Mouse (Mus musculus): ENCODE data around the gene Sag. TPM values are rescaled to one million over a fixed set of nuclear protein-coding genes. Genes with fewer than 3 reads are reported as not detected.

Gene Sag
- polyA plus RNA-seq, 1 experiment from 2014 or later = 1.1 TPM

DNA sequence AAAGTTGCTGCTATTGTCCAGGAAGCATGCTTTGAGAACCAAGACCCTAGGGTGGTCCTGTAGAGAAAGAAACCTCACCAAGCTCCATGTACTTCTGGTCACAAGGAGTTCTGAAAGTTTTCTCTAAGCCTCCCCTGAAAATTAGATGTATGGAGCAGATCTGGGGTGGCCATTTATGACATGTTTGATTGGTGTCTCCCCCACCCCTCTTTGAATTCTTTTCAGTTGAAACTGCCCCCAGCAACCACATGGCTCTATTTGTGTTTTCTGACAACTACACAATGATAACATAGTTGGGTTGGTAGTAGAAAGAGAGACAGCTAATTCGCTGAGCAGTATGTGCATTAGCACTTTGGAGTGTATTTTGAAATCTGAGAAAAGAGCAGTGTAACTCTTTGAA is 52.0 kb downstream of the Sag start:
- Histone ChIP-seq H3K4me3 (ENCODE audit: low read length) (no peak overlapping the region), H3K27ac (ENCODE audit: low read length) (no peak overlapping the region), H3K9me3 (ENCODE audit: control insufficient read depth, low read length) (no peaks in the 10 kb centered on the region), H3K9ac (ENCODE audit: low read length) (no peak overlapping the region), H3K4me1 (replicated peaks; ENCODE audit: control insufficient read depth, insufficient read depth, low read length) (peaks cover 35% of the 10 kb centered on the region), H3K27me3 (ENCODE audit: control insufficient read depth, insufficient read depth, low read depth, low read length) (no peaks in the 10 kb centered on the region), H3K36me3 (ENCODE audit: control insufficient read depth, insufficient read depth, low read length) (no peaks in the 10 kb centered on the region), H3K4me2 (ENCODE audit: low read depth, low read length) (no peak overlapping the region; the same call in 1 of the 2 replicates)
- ATAC-seq (ENCODE audit: low read depth) = no peak
- 76% methylated on average over 1 of the region's 1 CpGs for WGBS

DNA sequence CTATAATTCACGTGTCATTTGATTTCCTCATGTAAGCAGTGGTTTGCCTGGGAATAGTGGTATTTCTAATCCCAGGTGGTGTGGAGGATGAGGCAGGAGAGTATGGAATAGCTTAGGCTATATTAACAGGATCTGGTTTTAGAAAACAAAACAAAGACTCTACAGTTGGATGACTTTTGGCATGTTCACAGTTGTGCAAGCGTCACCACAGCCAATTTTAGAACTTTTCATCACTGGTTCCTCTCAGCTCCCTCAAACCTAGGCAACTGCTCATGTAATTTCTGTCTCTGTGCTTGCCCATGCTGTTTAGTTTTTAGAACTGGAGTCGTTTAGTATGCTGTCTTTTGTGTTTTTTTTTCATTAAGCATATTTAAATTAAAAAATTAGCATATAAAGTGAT is 53.3 kb downstream of the Sag start:
- no peaks in the 10 kb centered on the region for H3K27me3 ChIP-seq (ENCODE audit: control insufficient read depth, insufficient read depth, low read depth, low read length)
- no peaks in the 10 kb centered on the region for H3K36me3 ChIP-seq (ENCODE audit: control insufficient read depth, insufficient read depth, low read length)
- no peaks in the 10 kb centered on the region for H3K9me3 ChIP-seq (ENCODE audit: control insufficient read depth, low read length)
- 79% methylated on average over 3 of the region's 3 CpGs for whole genome bisulfite sequencing
- ATAC-seq (ENCODE audit: low read depth) = no peak
- H3K4me1 ChIP-seq (replicated peaks; ENCODE audit: control insufficient read depth, insufficient read depth, low read length) = peaks cover 35% of the 10 kb centered on the region
- H3K9ac ChIP-seq (ENCODE audit: low read length) = no peak overlapping the region
- no peak overlapping the region for H3K4me3 ChIP-seq (ENCODE audit: low read length)
- no peak overlapping the region for H3K4me2 ChIP-seq (ENCODE audit: low read depth, low read length)
- no peak overlapping the region for H3K27ac ChIP-seq (ENCODE audit: low read length)

DNA sequence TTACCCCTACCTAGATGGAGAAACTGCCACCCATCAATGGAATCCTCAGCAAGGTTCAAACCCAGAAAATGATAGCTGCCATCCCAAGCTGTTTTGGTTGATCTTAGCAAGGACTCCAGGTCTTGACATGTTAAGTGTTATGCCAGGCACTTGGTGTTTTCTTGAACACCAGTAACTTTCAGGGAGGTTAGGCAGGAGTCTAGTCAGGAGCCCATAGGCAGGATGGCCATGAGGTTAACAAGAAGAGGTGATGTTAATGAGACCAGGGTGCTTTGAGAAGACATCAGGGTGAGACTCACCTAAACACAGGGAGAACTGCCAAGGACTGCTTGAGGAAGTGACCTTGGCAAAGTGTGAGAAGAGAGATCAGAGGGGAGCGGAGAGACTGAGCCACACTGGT is 54.6 kb downstream of the Sag start:
- WGBS = 80% methylated on average over 1 of the region's 1 CpGs
- Histone ChIP-seq H3K36me3 (ENCODE audit: control insufficient read depth, insufficient read depth, low read length) (no peaks in the 10 kb centered on the region), H3K27ac (ENCODE audit: low read length) (no peak overlapping the region), H3K4me2 (ENCODE audit: low read depth, low read length) (no peak overlapping the region), H3K27me3 (ENCODE audit: control insufficient read depth, insufficient read depth, low read depth, low read length) (no peaks in the 10 kb centered on the region), H3K9ac (ENCODE audit: low read length) (0 out of 2 replicates have a peak overlapping the region, but pooled peaks have one; percentile 11), H3K9me3 (ENCODE audit: control insufficient read depth, low read length) (no peaks in the 10 kb centered on the region), H3K4me3 (ENCODE audit: low read length) (no peak overlapping the region), H3K4me1 (replicated peaks; ENCODE audit: control insufficient read depth, insufficient read depth, low read length) (peaks cover 32% of the 10 kb centered on the region)
- no peak for ATAC-seq (ENCODE audit: low read depth)

DNA sequence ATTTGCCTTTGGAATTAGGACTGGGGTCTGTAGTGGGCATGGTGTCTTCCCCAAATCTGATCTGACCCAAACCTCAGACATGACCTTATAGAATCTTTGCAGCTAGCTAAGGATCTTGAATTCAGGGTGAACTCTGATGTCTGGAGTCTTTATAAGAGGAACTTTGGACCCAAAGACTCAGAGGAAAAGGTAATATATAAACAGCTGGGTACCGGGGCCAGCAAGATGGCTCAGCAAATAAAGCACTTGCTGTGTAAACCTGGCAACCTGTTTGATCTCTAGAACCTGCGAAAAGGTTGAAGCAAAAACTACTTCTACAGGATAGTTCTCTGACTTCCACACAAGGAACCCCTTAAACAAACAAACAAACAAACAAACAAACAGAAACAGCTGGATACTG is 55.0 kb downstream of the Sag start:
- Histone ChIP-seq H3K27me3 (ENCODE audit: control insufficient read depth, insufficient read depth, low read depth, low read length) (no peaks in the 10 kb centered on the region), H3K9ac (ENCODE audit: low read length) (0 out of 2 replicates have a peak overlapping the region, but pooled peaks have one; percentile 11), H3K27ac (ENCODE audit: low read length) (no peak overlapping the region), H3K4me3 (ENCODE audit: low read length) (no peak overlapping the region), H3K36me3 (ENCODE audit: control insufficient read depth, insufficient read depth, low read length) (no peaks in the 10 kb centered on the region), H3K9me3 (ENCODE audit: control insufficient read depth, low read length) (no peaks in the 10 kb centered on the region), H3K4me1 (replicated peaks; ENCODE audit: control insufficient read depth, insufficient read depth, low read length) (peaks cover 32% of the 10 kb centered on the region), H3K4me2 (ENCODE audit: low read depth, low read length) (no peak overlapping the region)
- 76% methylated on average over 2 of the region's 2 CpGs for WGBS
- ATAC-seq (ENCODE audit: low read depth) = no peak

DNA sequence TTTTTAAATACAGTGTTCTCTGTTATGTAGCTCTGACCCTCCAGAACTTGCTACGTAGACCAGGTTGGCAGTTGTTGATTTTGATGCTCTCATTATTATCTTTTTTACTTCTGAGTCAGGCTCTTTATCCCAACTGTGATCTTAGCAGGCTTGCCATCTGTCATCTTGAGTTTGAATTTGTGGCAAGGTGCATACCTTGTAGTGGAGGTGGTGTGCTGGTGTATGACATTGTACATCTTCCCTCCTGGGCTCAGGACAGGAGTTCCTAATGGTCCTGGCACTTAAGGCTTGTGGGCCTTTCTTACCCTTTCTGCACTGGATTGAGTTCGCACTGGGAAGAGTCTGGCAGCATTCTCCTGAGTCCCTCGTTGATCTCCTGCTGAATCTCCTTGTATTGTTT is 60.1 kb downstream of the Sag start:
- no peaks in the 10 kb centered on the region for H3K9me3 ChIP-seq (ENCODE audit: control insufficient read depth, low read length)
- no peaks in the 10 kb centered on the region for H3K27me3 ChIP-seq (ENCODE audit: control insufficient read depth, insufficient read depth, low read depth, low read length)
- H3K9ac ChIP-seq (ENCODE audit: low read length) = no peak overlapping the region
- no peak for ATAC-seq (ENCODE audit: low read depth)
- H3K27ac ChIP-seq (ENCODE audit: low read length) = no peak overlapping the region
- H3K4me2 ChIP-seq (ENCODE audit: low read depth, low read length) = no peak overlapping the region
- H3K36me3 ChIP-seq (ENCODE audit: control insufficient read depth, insufficient read depth, low read length) = no peaks in the 10 kb centered on the region
- H3K4me3 ChIP-seq (ENCODE audit: low read length) = no peak overlapping the region
- peaks cover 5% of the 10 kb centered on the region; the same call in 1 of the 2 replicates for H3K4me1 ChIP-seq (replicated peaks; ENCODE audit: control insufficient read depth, insufficient read depth, low read length)
- 64% methylated on average over 3 of the region's 3 CpGs for WGBS

DNA sequence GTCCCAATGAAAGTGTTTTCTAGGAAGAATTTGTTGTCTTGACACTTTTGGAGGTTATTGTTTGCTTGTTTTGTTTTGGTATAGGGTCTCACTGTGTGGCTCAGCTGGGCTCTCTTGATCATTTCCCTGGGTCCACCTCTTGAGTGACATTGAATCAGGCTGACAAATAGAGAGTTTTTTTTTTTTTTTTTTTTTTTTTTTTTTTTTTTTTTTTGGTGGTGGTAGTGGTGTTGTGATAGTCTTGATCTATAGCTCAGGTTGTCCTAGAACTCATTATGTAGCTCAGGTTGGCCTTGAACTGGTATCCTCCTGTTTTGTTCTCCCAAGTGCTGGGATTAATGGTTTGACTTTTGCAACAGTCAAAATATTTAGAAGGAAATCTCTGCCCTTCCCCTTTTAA is 61.4 kb downstream of the Sag start:
- Histone ChIP-seq H3K4me1 (replicated peaks; ENCODE audit: control insufficient read depth, insufficient read depth, low read length) (no peaks in the 10 kb centered on the region; the same call in 1 of the 2 replicates), H3K36me3 (ENCODE audit: control insufficient read depth, insufficient read depth, low read length) (no peaks in the 10 kb centered on the region), H3K27me3 (ENCODE audit: control insufficient read depth, insufficient read depth, low read depth, low read length) (no peaks in the 10 kb centered on the region), H3K9ac (ENCODE audit: low read length) (no peak overlapping the region), H3K4me3 (ENCODE audit: low read length) (no peak overlapping the region), H3K27ac (ENCODE audit: low read length) (no peak overlapping the region), H3K4me2 (ENCODE audit: low read depth, low read length) (no peak overlapping the region), H3K9me3 (ENCODE audit: control insufficient read depth, low read length) (no peaks in the 10 kb centered on the region)
- ATAC-seq (ENCODE audit: low read depth) = no peak

DNA sequence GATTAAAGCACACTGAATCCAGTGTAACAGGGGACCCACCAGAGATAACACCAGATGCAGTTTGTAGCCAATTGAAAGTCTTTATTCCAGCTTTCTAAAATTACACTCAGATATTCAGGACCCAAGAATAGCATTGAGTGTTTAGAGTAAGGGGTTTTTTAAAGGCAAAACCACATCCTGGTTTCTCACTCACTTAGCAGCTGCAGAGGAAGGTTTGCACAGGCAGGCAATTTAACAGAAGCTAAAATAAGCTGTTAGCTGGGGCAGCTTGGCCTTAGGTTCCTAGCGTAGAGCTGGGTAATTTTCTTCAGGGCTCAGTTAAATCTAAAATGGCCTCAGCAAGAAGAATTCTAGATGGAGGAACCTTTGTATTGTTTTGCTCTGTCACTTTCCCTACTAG is 63.2 kb downstream of the Sag start:
- no peaks in the 10 kb centered on the region for H3K36me3 ChIP-seq (ENCODE audit: control insufficient read depth, insufficient read depth, low read length)
- H3K4me1 ChIP-seq (replicated peaks; ENCODE audit: control insufficient read depth, insufficient read depth, low read length) = peaks cover 10% of the 10 kb centered on the region
- H3K27ac ChIP-seq (ENCODE audit: low read length) = no peak overlapping the region
- H3K27me3 ChIP-seq (ENCODE audit: control insufficient read depth, insufficient read depth, low read depth, low read length) = no peaks in the 10 kb centered on the region
- 87% methylated on average over 1 of the region's 1 CpGs for WGBS
- H3K9ac ChIP-seq (ENCODE audit: low read length) = no peak overlapping the region
- H3K4me2 ChIP-seq (ENCODE audit: low read depth, low read length) = no peak overlapping the region
- no peak overlapping the region for H3K4me3 ChIP-seq (ENCODE audit: low read length)
- ATAC-seq (ENCODE audit: low read depth) = no peak
- no peaks in the 10 kb centered on the region for H3K9me3 ChIP-seq (ENCODE audit: control insufficient read depth, low read length)

DNA sequence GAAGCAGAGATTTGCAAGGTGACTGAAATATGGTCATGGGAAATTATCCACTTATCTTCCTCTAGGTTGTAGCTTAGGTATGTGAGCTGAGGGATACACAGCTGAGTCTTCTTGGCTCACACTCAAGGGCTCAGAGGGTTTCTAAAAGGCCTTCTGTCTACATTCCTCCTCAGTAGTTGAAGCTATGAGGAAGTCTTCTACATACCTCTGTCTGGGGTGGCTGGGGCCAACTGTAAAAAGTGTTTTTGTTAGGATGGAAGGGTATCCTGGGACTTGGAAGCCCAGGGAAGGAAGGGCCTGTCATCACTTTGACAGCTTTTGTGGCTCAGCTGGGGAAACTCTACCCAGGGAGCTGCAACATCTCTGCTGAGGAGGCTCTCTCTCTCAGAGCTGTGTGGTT is 68.1 kb downstream of the Sag start:
- ATAC-seq (ENCODE audit: low read depth) = peak; percentile 55; the same call in 1 of the 2 replicates
- no peak overlapping the region for H3K4me2 ChIP-seq (ENCODE audit: low read depth, low read length)
- no peak overlapping the region for H3K4me3 ChIP-seq (ENCODE audit: low read length)
- H3K9me3 ChIP-seq (ENCODE audit: control insufficient read depth, low read length) = no peaks in the 10 kb centered on the region
- 0 out of 2 replicates have a peak overlapping the region, but pooled peaks have one; percentile 13 for H3K27ac ChIP-seq (ENCODE audit: low read length)
- no peak overlapping the region for H3K9ac ChIP-seq (ENCODE audit: low read length)
- no peaks in the 10 kb centered on the region for H3K27me3 ChIP-seq (ENCODE audit: control insufficient read depth, insufficient read depth, low read depth, low read length)
- peaks cover 15% of the 10 kb centered on the region for H3K4me1 ChIP-seq (replicated peaks; ENCODE audit: control insufficient read depth, insufficient read depth, low read length)
- H3K36me3 ChIP-seq (ENCODE audit: control insufficient read depth, insufficient read depth, low read length) = no peaks in the 10 kb centered on the region

DNA sequence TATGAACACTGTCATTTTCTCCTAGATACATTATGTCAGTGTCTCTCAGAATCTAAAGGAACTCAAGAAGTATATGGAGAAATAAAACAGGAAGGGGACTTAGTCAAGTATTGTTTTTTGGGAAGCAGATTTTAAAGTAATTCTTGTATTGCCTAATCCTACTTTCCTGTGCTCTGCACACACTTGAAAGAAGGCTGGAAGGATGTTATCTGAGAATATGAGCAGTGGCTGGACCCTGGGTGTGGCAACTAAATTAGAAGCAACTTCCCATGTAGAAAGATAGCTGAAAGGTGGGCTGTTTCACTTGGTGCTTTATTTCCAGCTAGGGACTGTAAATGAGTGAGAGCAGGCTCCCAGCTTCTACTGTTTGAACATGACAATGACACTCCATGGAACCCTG is 69.6 kb downstream of the Sag start:
- Histone ChIP-seq H3K9ac (ENCODE audit: low read length) (no peak overlapping the region), H3K4me1 (replicated peaks; ENCODE audit: control insufficient read depth, insufficient read depth, low read length) (peaks cover 15% of the 10 kb centered on the region), H3K36me3 (ENCODE audit: control insufficient read depth, insufficient read depth, low read length) (no peaks in the 10 kb centered on the region), H3K27me3 (ENCODE audit: control insufficient read depth, insufficient read depth, low read depth, low read length) (no peaks in the 10 kb centered on the region), H3K4me3 (ENCODE audit: low read length) (no peak overlapping the region), H3K9me3 (ENCODE audit: control insufficient read depth, low read length) (no peaks in the 10 kb centered on the region), H3K4me2 (ENCODE audit: low read depth, low read length) (no peak overlapping the region), H3K27ac (ENCODE audit: low read length) (no peak overlapping the region)
- ATAC-seq (ENCODE audit: low read depth) = no peak

DNA sequence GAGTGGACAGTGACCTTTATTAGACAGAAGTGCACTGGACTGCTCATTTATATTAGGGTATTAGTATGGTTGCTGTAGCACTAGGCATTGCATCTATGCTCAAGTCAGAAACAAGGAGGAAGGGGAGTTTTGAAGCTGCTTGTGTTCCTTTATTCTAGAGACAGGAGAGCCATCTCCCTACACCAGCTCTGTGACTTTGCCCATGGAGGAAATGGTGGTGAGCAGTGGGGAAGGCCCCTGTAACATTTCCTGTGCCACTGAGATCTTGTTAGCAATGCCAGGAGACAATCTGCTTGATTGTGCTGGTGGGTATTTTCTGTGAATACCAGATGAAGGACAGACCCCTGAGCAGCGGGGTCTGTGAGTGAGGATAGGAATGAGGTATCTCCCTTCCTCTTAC is 72.6 kb downstream of the Sag start:
- H3K36me3 ChIP-seq (ENCODE audit: control insufficient read depth, insufficient read depth, low read length) = no peaks in the 10 kb centered on the region
- peaks cover 38% of the 10 kb centered on the region for H3K4me1 ChIP-seq (replicated peaks; ENCODE audit: control insufficient read depth, insufficient read depth, low read length)
- H3K4me3 ChIP-seq (ENCODE audit: low read length) = no peak overlapping the region
- 92% methylated on average over 1 of the region's 1 CpGs for WGBS
- H3K9me3 ChIP-seq (ENCODE audit: control insufficient read depth, low read length) = no peaks in the 10 kb centered on the region
- no peak overlapping the region for H3K9ac ChIP-seq (ENCODE audit: low read length)
- no peak overlapping the region for H3K27ac ChIP-seq (ENCODE audit: low read length)
- H3K4me2 ChIP-seq (ENCODE audit: low read depth, low read length) = no peak overlapping the region
- no peak for ATAC-seq (ENCODE audit: low read depth)
- no peaks in the 10 kb centered on the region for H3K27me3 ChIP-seq (ENCODE audit: control insufficient read depth, insufficient read depth, low read depth, low read length)

All from lung, embryonic 16.5 days (tissue).